Mouse (Mus musculus): ENCODE results near the gene Snd1.

- no peak for TF ChIP-seq CTCF (IDR thresholded peaks at IDR 0.05; ENCODE audit: low read depth)
- no peak for TF ChIP-seq EP300 (IDR thresholded peaks at IDR 0.05; ENCODE audit: low read depth)
Measured at GRCm38 (mm10) chr6:28514830-28515350, 40.0 kb downstream of the Snd1 start.

Data from liver, embryonic 14.5 days (tissue).